Mouse (Mus musculus): Measurements from ENCODE around the gene C130032M10Rik.

DNA sequence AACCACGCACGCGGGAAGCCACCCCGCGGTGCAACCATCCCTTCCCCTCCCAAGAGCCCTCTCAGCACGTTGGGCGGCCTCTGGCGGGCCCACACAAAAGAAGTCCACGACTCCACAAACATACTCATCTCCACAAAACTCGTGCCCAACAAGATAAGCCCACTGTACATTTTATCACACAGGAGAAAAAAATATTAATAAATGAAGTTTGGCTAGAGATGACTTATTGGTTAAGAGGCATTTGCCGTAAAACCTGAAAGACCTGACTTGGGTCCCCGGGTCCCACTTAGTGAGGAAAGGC lies 46.1 kb downstream of the C130032M10Rik start:
- TF ChIP-seq POLR2A (IDR thresholded peaks at IDR 0.05; ENCODE audit: low read depth, low read length): no peak
- no peak for TF ChIP-seq CTCF (IDR thresholded peaks at IDR 0.05; ENCODE audit: borderline replicate concordance, insufficient read depth, low read length)
